Mouse (Mus musculus) MEL (cell line): Measurements from ENCODE around the gene Gatb. TPM values are rescaled to one million over a fixed set of nuclear protein-coding genes. Genes with fewer than 3 reads are reported as not detected.

ENCODE experiments used
- DNase-seq: peaks from one replicate; pipeline ENCODE4 v3.0.0; 2011; ENCODE audit warnings: low read depth, low spot score
- H3K27ac ChIP-seq: 2 replicates; pipeline ENCODE4 v1.5.1; 2012; ENCODE audit warnings: low read depth, mild to moderate bottlenecking, control low read depth, low read length, moderate library complexity; ENCODE audit not compliant: control insufficient read depth
- H3K27me3 ChIP-seq, 2 experiments: fragments of 150-350 bp in 1 of 2; sonication (generic) in 1 of 2; 2 replicates each; pipeline ENCODE4 v1.6.1; 2012; ENCODE audit warnings: low read length in 2 of 2, mild to moderate bottlenecking in 2 of 2, improper control_type of control experiment in 1 of 2, moderate library complexity in 1 of 2; ENCODE audit not compliant: insufficient read depth in 2 of 2, control insufficient read depth in 1 of 2
- H3K36me3 ChIP-seq, 2 experiments: 2 replicates each; pipeline ENCODE4 v1.6.1; 2012 to 2014; ENCODE audit warnings: low read length in 2 of 2, improper control_type of control experiment in 1 of 2, inconsistent platforms in 1 of 2, mild to moderate bottlenecking in 1 of 2; ENCODE audit not compliant: insufficient read depth in 2 of 2, control insufficient read depth in 1 of 2
- H3K4me1 ChIP-seq, 2 experiments: fragments of 150-350 bp in 1 of 2; sonication (generic) in 1 of 2; 2 replicates each; pipeline ENCODE4 v1.6.1; 2012; ENCODE audit warnings: low read length in 2 of 2, improper control_type of control experiment in 1 of 2, mild to moderate bottlenecking in 1 of 2; ENCODE audit not compliant: insufficient read depth in 2 of 2, control insufficient read depth in 1 of 2
- H3K4me3 ChIP-seq, 2 experiments: fragments of 150-350 bp in 1 of 2; sonication (generic) in 1 of 2; 2 replicates each; pipeline ENCODE4 v1.5.1; 2012; ENCODE audit warnings: low read depth in 2 of 2, low read length in 2 of 2, mild to moderate bottlenecking in 2 of 2, moderate library complexity in 2 of 2, control low read depth in 1 of 2, improper control_type of control experiment in 1 of 2; ENCODE audit not compliant: control insufficient read depth in 1 of 2, insufficient read depth in 1 of 2
- H3K79me2 ChIP-seq: 2 replicates; pipeline ENCODE4 v1.6.1; 2012; ENCODE audit warnings: mild to moderate bottlenecking, low read length, moderate library complexity; ENCODE audit not compliant: control insufficient read depth, poor library complexity, insufficient read depth
- H3K9ac ChIP-seq: 2 replicates; pipeline ENCODE4 v1.6.1; 2012; ENCODE audit warnings: low read depth, mild to moderate bottlenecking, control low read depth, low read length, moderate library complexity; ENCODE audit not compliant: control insufficient read depth, poor library complexity, severe bottlenecking
- H3K9me3 ChIP-seq: fragments of 150-350 bp; sonication (generic); replicated peaks from 2 replicates; pipeline ENCODE4 v1.6.1; 2012; ENCODE audit warnings: mild to moderate bottlenecking, low read length, improper control_type of control experiment, moderate library complexity; ENCODE audit not compliant: insufficient read depth
- CTCF ChIP-seq, 3 experiments: IDR thresholded peaks in 2 of 3; conservative IDR thresholded peaks in 1 of 3; 2 replicates each; pipeline ENCODE4 v1.5.1; 2011 to 2012; ENCODE audit warnings: low read length in 3 of 3, low read depth in 2 of 3, mild to moderate bottlenecking in 2 of 3, improper control_type of control experiment in 1 of 3, inconsistent platforms in 1 of 3, mixed read lengths in 1 of 3, moderate library complexity in 1 of 3; ENCODE audit not compliant: control insufficient read depth in 1 of 3, insufficient read depth in 1 of 3, poor library complexity in 1 of 3, severe bottlenecking in 1 of 3
- E2F4 ChIP-seq: IDR thresholded peaks from 2 replicates; pipeline ENCODE4 v1.6.1; 2011; ENCODE audit warnings: low read depth, low read length, improper control_type of control experiment, borderline replicate concordance
- EP300 ChIP-seq, 2 experiments: IDR thresholded peaks; 2 replicates each; pipeline ENCODE4 v1.6.1; 2011; ENCODE audit warnings: improper control_type of control experiment in 2 of 2, low read length in 2 of 2, low read depth in 1 of 2, mild to moderate bottlenecking in 1 of 2
- ETS1 ChIP-seq: IDR thresholded peaks from 2 replicates; pipeline ENCODE4 v1.6.1; 2012; ENCODE audit warnings: low read depth, mild to moderate bottlenecking, inconsistent platforms, low read length, improper control_type of control experiment, moderate library complexity
- GABPA ChIP-seq: IDR thresholded peaks from 2 replicates; pipeline ENCODE4 v1.6.1; 2012; ENCODE audit warnings: low read depth, mild to moderate bottlenecking, inconsistent platforms, low read length, improper control_type of control experiment, moderate library complexity
- GATA1 ChIP-seq: IDR thresholded peaks from 2 replicates; pipeline ENCODE4 v1.6.1; 2011; ENCODE audit warnings: low read depth, low read length, improper control_type of control experiment
- HCFC1 ChIP-seq: IDR thresholded peaks from 2 replicates; pipeline ENCODE4 v1.6.1; 2012; ENCODE audit warnings: low read depth, mild to moderate bottlenecking, inconsistent platforms, low read length, improper control_type of control experiment, moderate library complexity
- MAFK ChIP-seq: IDR thresholded peaks from 2 replicates; pipeline ENCODE4 v1.6.1; 2011; ENCODE audit warnings: low read depth, mild to moderate bottlenecking, low read length, improper control_type of control experiment, borderline replicate concordance
- MAZ ChIP-seq: IDR thresholded peaks from 2 replicates; pipeline ENCODE4 v1.6.1; 2012; ENCODE audit warnings: low read depth, mild to moderate bottlenecking, inconsistent platforms, low read length, improper control_type of control experiment
- MXI1 ChIP-seq: IDR thresholded peaks from 2 replicates; pipeline ENCODE4 v1.6.1; 2011; ENCODE audit warnings: mild to moderate bottlenecking, low read depth, low read length, improper control_type of control experiment
- MYB ChIP-seq: IDR thresholded peaks from 2 replicates; pipeline ENCODE4 v1.6.1; 2011; ENCODE audit warnings: mild to moderate bottlenecking, low read depth, low read length, improper control_type of control experiment
- MYC ChIP-seq: IDR thresholded peaks from 2 replicates; pipeline ENCODE4 v1.6.1; 2011; ENCODE audit warnings: low read depth, mild to moderate bottlenecking, low read length, improper control_type of control experiment, moderate library complexity
- POLR2A ChIP-seq, 2 experiments: IDR thresholded peaks; 2 replicates each; pipeline ENCODE4 v1.6.1; 2011 to 2012; ENCODE audit warnings: low read length in 2 of 2, mild to moderate bottlenecking in 2 of 2, control low read depth in 1 of 2, improper control_type of control experiment in 1 of 2, low read depth in 1 of 2, moderate library complexity in 1 of 2; ENCODE audit not compliant: control insufficient read depth in 1 of 2, insufficient read depth in 1 of 2, poor library complexity in 1 of 2
- POLR2AphosphoS2 ChIP-seq: IDR thresholded peaks from 2 replicates; pipeline ENCODE4 v1.6.1; 2011; ENCODE audit warnings: low read length, improper control_type of control experiment
- RAD21 ChIP-seq: IDR thresholded peaks from 2 replicates; pipeline ENCODE4 v1.6.1; 2011; ENCODE audit warnings: mild to moderate bottlenecking, low read depth, low read length, improper control_type of control experiment
- RCOR1 ChIP-seq: IDR thresholded peaks from 2 replicates; pipeline ENCODE4 v1.6.1; 2012; ENCODE audit warnings: low read depth, mild to moderate bottlenecking, inconsistent platforms, low read length, improper control_type of control experiment
- SIN3A ChIP-seq: IDR thresholded peaks from 2 replicates; pipeline ENCODE4 v1.6.1; 2012; ENCODE audit warnings: low read length, improper control_type of control experiment, inconsistent platforms
- TBP ChIP-seq: IDR thresholded peaks from 2 replicates; pipeline ENCODE4 v1.8.0; 2011; ENCODE audit warnings: low read depth, low read length, improper control_type of control experiment
- TCF12 ChIP-seq: IDR thresholded peaks from 2 replicates; pipeline ENCODE4 v1.6.1; 2014; ENCODE audit warnings: low read depth, mild to moderate bottlenecking, inconsistent platforms, low read length, improper control_type of control experiment, moderate library complexity
- ZNF384 ChIP-seq: IDR thresholded peaks from 2 replicates; pipeline ENCODE4 v1.6.1; 2012; ENCODE audit warnings: low read depth, mild to moderate bottlenecking, inconsistent platforms, low read length, improper control_type of control experiment
- polyA plus RNA-seq, 2 experiments: library from polyadenylated mRNA; stranded (reverse) in 1 of 2; unstranded in 1 of 2; fragments of >175 nt in 1 of 2; fragments of >200 nt in 1 of 2; gene quantifications; 2 replicates each; pipeline versions ENCODE4 v1.2.1 to v1.2.4; 2012; ENCODE audit warnings: low replicate concordance in 2 of 2, low read depth in 1 of 2; ENCODE audit not compliant: insufficient read length in 2 of 2, insufficient read depth in 1 of 2, missing spikeins in 1 of 2
- total RNA-seq: library from RNA; depleted of rRNA; stranded (reverse); fragments of 300-350 nt; gene quantifications from 2 replicates; pipeline ENCODE4 v1.2.3, GENCODE M21; 2012

Gatb gene
- total and polyA plus RNA-seq, 3 experiments, result 9.1 to 16.8 TPM; not detected in 1

DNA sequence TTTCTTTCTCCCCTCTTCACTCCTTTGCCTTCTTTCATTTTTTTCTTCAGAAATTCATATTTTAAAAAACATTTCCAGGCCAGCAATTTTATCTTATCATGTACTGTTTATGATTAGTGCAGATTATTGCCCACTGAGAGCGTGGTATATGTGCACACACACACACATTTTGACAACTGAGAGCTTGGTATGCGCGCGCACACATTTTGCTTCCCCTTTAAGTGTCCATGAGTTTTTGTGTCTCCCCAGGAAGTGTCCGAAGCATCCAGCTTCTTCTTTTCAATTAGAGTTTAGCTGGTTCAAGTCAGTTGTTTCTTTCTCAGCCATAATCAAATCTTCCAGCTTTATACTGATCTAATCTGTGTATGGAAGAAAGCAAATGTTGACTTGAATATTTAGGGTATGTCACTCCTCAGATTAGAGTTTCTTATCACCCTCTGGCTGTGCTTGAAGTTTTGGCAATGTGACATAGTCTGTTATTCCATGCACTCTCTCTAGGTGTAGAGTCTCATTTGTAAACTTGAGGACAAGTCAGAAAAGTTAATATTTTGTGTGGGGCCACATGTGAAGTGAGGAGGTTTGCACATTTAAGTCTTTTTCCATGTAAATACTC lies 18.8 kb downstream of the Gatb start:
- no peaks in the 10 kb centered on the region for H3K79me2 ChIP-seq
- peak; percentile 59 for DNase-seq
- TF ChIP-seq POLR2A (IDR thresholded peaks at IDR 0.05; ENCODE audit: control insufficient read depth in 1 of 2, insufficient read depth in 1 of 2, low read depth in 1 of 2, low read length in 2 of 2, poor library complexity in 1 of 2) (no peak), GATA1 (peak; percentile 61; the same call in 1 of the 2 replicates), TCF12 (0 out of 2 replicates have a peak, but pooled peaks have one; percentile 25), MXI1 (peak; percentile 52; the same call in 1 of the 2 replicates), SIN3A (peak; percentile 28; the same call in 1 of the 2 replicates), EP300 (IDR thresholded peaks at IDR 0.05; ENCODE audit: low read depth in 1 of 2, low read length in 2 of 2) (peak; percentile 11 to 21; a peak in 1 of 4 replicates), GABPA (no peak), RCOR1 (peak; percentile 75)
- TF ChIP-seq, all 39 proteins: peak for 6
- Histone ChIP-seq H3K4me3 (no peak overlapping the region), H3K27ac (peak overlapping the region; percentile 41), H3K9ac (no peak overlapping the region; the same call in 1 of the 2 replicates), H3K36me3 (peaks cover 0 to 23% of the 10 kb centered on the region in 2 experiments; a peak in 2 of 4 replicates), H3K27me3 (no peaks in the 10 kb centered on the region), H3K4me1 (peaks cover 4 to 15% of the 10 kb centered on the region in 2 experiments; a peak in 3 of 4 replicates), H3K9me3 (no peaks in the 10 kb centered on the region)

DNA sequence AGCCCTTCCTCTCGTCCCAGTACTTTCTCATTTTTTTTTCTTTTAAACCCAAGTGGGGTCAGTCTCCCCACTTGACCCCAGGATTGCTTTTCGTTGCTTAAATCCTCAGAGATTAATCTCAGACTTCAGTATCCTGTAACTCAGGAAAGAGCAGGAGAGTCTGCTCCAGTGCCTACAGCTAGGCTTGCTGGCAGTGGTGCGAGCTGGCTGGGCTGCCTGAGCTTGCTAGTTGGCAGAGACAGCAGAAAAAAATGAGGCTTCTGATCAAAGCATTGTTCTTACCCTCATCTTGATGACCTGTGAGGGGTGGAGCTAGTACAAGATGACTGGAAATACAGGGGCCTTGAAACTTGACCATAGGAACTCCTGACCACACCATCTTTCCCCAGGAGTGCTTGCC lies 20.5 kb downstream of the Gatb start:
- Histone ChIP-seq H3K27me3 (no peaks in the 10 kb centered on the region), H3K9me3 (no peaks in the 10 kb centered on the region), H3K9ac (no peak overlapping the region), H3K79me2 (no peaks in the 10 kb centered on the region), H3K4me1 (peaks cover 4 to 8% of the 10 kb centered on the region in 2 experiments; a peak in 3 of 4 replicates), H3K36me3 (peaks cover 0 to 15% of the 10 kb centered on the region in 2 experiments; a peak in 2 of 4 replicates), H3K4me3 (no peak overlapping the region), H3K27ac (no peak overlapping the region)
- no peak for TF ChIP-seq TBP
- no peak for TF ChIP-seq GABPA
- TF ChIP-seq MYB, result no peak
- no peak for TF ChIP-seq TCF12
- TF ChIP-seq ZNF384, result no peak
- no peak for TF ChIP-seq MXI1
- TF ChIP-seq E2F4, result no peak
- TF ChIP-seq POLR2AphosphoS2, result no peak
- TF ChIP-seq HCFC1, result no peak
- TF ChIP-seq MAZ, result no peak
- TF ChIP-seq RAD21, result no peak
- TF ChIP-seq ETS1, result no peak
- TF ChIP-seq RCOR1, result no peak
- TF ChIP-seq MYC, result no peak
- TF ChIP-seq CTCF (IDR thresholded peaks at IDR 0.05 in 2 of 3, conservative IDR thresholded peaks at IDR 0.05 in 1 of 3; ENCODE audit: control insufficient read depth in 1 of 3, insufficient read depth in 1 of 3, low read depth in 2 of 3, low read length in 3 of 3, poor library complexity in 1 of 3, severe bottlenecking in 1 of 3), result no peak
- TF ChIP-seq MAFK, result no peak
- no peak for DNase-seq
